Mouse (Mus musculus): ENCODE data around the gene Zfp143. TPM values are rescaled to one million over a fixed set of nuclear protein-coding genes. Genes with fewer than 3 reads are reported as not detected.
A peak's percentile ranks its signal among the peaks of the same experiment; 100 is the strongest.
"Not testable (repeated sequence)": the region's sequence is repeated elsewhere in the genome, so short reads cannot be mapped to it uniquely, and the experiment has no call there.

Gene Zfp143
- polyA plus RNA-seq (2016; fragmentation: Nextera tagmentation; extraction: Ambion mirVana): 28.1 and 30.0 TPM in 2 replicates

GRCm38 (mm10) chr7:110061199-110061751 lies at the start of gene Zfp143:
Gene Zfp143 (plus strand): TSS chr7:110061217.
- Histone ChIP-seq H3K9me3 (no peaks in the 10 kb centered on the region), H3K4me1 (peaks cover 18% of the 10 kb centered on the region), H3K27me3 (ENCODE audit: poor library complexity, severe bottlenecking) (no peaks in the 10 kb centered on the region), H3K36me3 (replicated peaks) (peaks cover 64% of the 10 kb centered on the region), H3K4me3 (peak within 1 kb of the TSS; percentile 68), H3K27ac (peak within 1 kb of the TSS; percentile 98)
- WGBS: 0% methylated on average over 34 of the region's 34 CpGs
- DNase-seq (ENCODE audit: extremely low spot score, low spot score): peak; percentile 100

- Histone ChIP-seq H3K4me3 (no peak overlapping the region), H3K4me1 (no peaks in the 10 kb centered on the region), H3K27ac (no peak overlapping the region), H3K27me3 (ENCODE audit: poor library complexity, severe bottlenecking) (no peaks in the 10 kb centered on the region), H3K36me3 (replicated peaks) (no peaks in the 10 kb centered on the region), H3K9me3 (no peaks in the 10 kb centered on the region)
- DNase-seq (ENCODE audit: extremely low spot score, low spot score): no peak
- WGBS: 62% methylated on average over 1 of the region's 1 CpGs
These were observed 49.6 kb upstream of the Zfp143 start for GRCm38 (mm10) chr7:110011417-110011816.

- WGBS: 92% methylated on average over 5 of the region's 5 CpGs
- H3K9me3 ChIP-seq: no peaks in the 10 kb centered on the region
- DNase-seq (ENCODE audit: extremely low spot score, low spot score): no peak
- peaks cover 5% of the 10 kb centered on the region for H3K4me1 ChIP-seq
- H3K27ac ChIP-seq: no peak overlapping the region
- H3K27me3 ChIP-seq (ENCODE audit: poor library complexity, severe bottlenecking): no peaks in the 10 kb centered on the region
- no peaks in the 10 kb centered on the region for H3K36me3 ChIP-seq (replicated peaks)
- H3K4me3 ChIP-seq: no peak overlapping the region
These were observed 46.7 kb upstream of the Zfp143 start for GRCm38 (mm10) chr7:110014272-110014671.

- H3K9me3 ChIP-seq: no peaks in the 10 kb centered on the region; the same call in 1 of the 2 replicates
- H3K4me3 ChIP-seq: peak within 1 kb of the TSS; percentile 99
- DNase-seq (ENCODE audit: extremely low spot score, low spot score): peak; percentile 93
- peaks cover 16% of the 10 kb centered on the region for H3K4me1 ChIP-seq
- WGBS: under 1% methylated on average over 48 of the region's 48 CpGs
- H3K27ac ChIP-seq: peak within 1 kb of the TSS; percentile 98
- peaks cover 30% of the 10 kb centered on the region for H3K36me3 ChIP-seq (replicated peaks)
- no peaks in the 10 kb centered on the region for H3K27me3 ChIP-seq (ENCODE audit: poor library complexity, severe bottlenecking)
These were observed 42.8 kb upstream of the Zfp143 start, which contains the start of gene Ipo7 for GRCm38 (mm10) chr7:110018117-110018630. Gene Ipo7 (plus strand): TSS chr7:110018274.

GRCm38 (mm10) chr7:110018631-110019482 lies 42.2 kb upstream of the Zfp143 start:
- Histone ChIP-seq H3K9me3 (no peaks in the 10 kb centered on the region; the same call in 1 of the 2 replicates), H3K36me3 (replicated peaks) (peaks cover 37% of the 10 kb centered on the region), H3K4me1 (peaks cover 16% of the 10 kb centered on the region), H3K4me3 (peak overlapping the region; percentile 99), H3K27me3 (ENCODE audit: poor library complexity, severe bottlenecking) (no peaks in the 10 kb centered on the region), H3K27ac (peak overlapping the region; percentile 98)
- WGBS: under 1% methylated on average over 42 of the region's 42 CpGs
- DNase-seq (ENCODE audit: extremely low spot score, low spot score): no peak

GRCm38 (mm10) chr7:110023553-110023952 lies 37.5 kb upstream of the Zfp143 start:
- Histone ChIP-seq H3K9me3 (peaks cover 8% of the 10 kb centered on the region; the same call in 1 of the 2 replicates), H3K4me3 (no peak overlapping the region), H3K27me3 (ENCODE audit: poor library complexity, severe bottlenecking) (no peaks in the 10 kb centered on the region), H3K4me1 (peaks cover 16% of the 10 kb centered on the region), H3K36me3 (replicated peaks) (peaks cover 78% of the 10 kb centered on the region), H3K27ac (no peak overlapping the region)
- no peak for DNase-seq (ENCODE audit: extremely low spot score, low spot score)
- 87% methylated on average over 1 of the region's 1 CpGs for WGBS

- Histone ChIP-seq H3K27me3 (ENCODE audit: poor library complexity, severe bottlenecking) (no peaks in the 10 kb centered on the region), H3K9me3 (peaks cover 8% of the 10 kb centered on the region; the same call in 1 of the 2 replicates), H3K4me1 (no peaks in the 10 kb centered on the region), H3K27ac (no peak overlapping the region), H3K4me3 (no peak overlapping the region), H3K36me3 (replicated peaks) (peaks cover 94% of the 10 kb centered on the region)
- no peak for DNase-seq (ENCODE audit: extremely low spot score, low spot score)
- WGBS: 85% methylated on average over 2 of the region's 2 CpGs
These were observed 34.4 kb upstream of the Zfp143 start for GRCm38 (mm10) chr7:110026594-110026993.

GRCm38 (mm10) chr7:110028826-110029225 lies 32.2 kb upstream of the Zfp143 start:
- no peaks in the 10 kb centered on the region for H3K4me1 ChIP-seq
- no peaks in the 10 kb centered on the region for H3K27me3 ChIP-seq (ENCODE audit: poor library complexity, severe bottlenecking)
- H3K9me3 ChIP-seq: peaks cover 8% of the 10 kb centered on the region; the same call in 1 of the 2 replicates
- DNase-seq (ENCODE audit: extremely low spot score, low spot score): no peak
- WGBS: 84% methylated on average over 1 of the region's 1 CpGs
- peaks cover 94% of the 10 kb centered on the region for H3K36me3 ChIP-seq (replicated peaks)
- H3K27ac ChIP-seq: no peak overlapping the region
- no peak overlapping the region for H3K4me3 ChIP-seq

- Histone ChIP-seq H3K4me3 (no peak overlapping the region), H3K27me3 (ENCODE audit: poor library complexity, severe bottlenecking) (no peaks in the 10 kb centered on the region), H3K9me3 (no peaks in the 10 kb centered on the region), H3K27ac (no peak overlapping the region), H3K36me3 (replicated peaks) (peaks cover 94% of the 10 kb centered on the region), H3K4me1 (no peaks in the 10 kb centered on the region)
- 89% methylated on average over 3 of the region's 3 CpGs for WGBS
- DNase-seq (ENCODE audit: extremely low spot score, low spot score): no peak
These were observed 30.7 kb upstream of the Zfp143 start for GRCm38 (mm10) chr7:110030342-110030741.

GRCm38 (mm10) chr7:110057723-110058122 lies 3.3 kb upstream of the Zfp143 start:
- H3K36me3 ChIP-seq (replicated peaks): peaks cover 74% of the 10 kb centered on the region
- not testable (repeated sequence) for H3K9me3 ChIP-seq; H3K4me3 ChIP-seq; DNase-seq (ENCODE audit: extremely low spot score, low spot score); H3K27ac ChIP-seq; H3K27me3 ChIP-seq (ENCODE audit: poor library complexity, severe bottlenecking)
- whole genome bisulfite sequencing: 96% methylated on average over 2 of the region's 2 CpGs
- peaks cover 13% of the 10 kb centered on the region for H3K4me1 ChIP-seq

GRCm38 (mm10) chr7:110059092-110059785 lies 1.8 kb upstream of the Zfp143 start:
- 85% methylated on average over 12 of the region's 12 CpGs for WGBS
- H3K27ac ChIP-seq: 0 out of 2 replicates have a peak overlapping the region, but pooled peaks have one; percentile 98
- no peaks in the 10 kb centered on the region for H3K9me3 ChIP-seq
- peaks cover 18% of the 10 kb centered on the region for H3K4me1 ChIP-seq
- H3K27me3 ChIP-seq (ENCODE audit: poor library complexity, severe bottlenecking): no peaks in the 10 kb centered on the region
- no peak overlapping the region for H3K4me3 ChIP-seq
- DNase-seq (ENCODE audit: extremely low spot score, low spot score): peak; percentile 23
- H3K36me3 ChIP-seq (replicated peaks): peaks cover 70% of the 10 kb centered on the region

- WGBS: 27% methylated on average over 5 of the region's 5 CpGs
- Histone ChIP-seq H3K36me3 (replicated peaks) (peaks cover 64% of the 10 kb centered on the region), H3K27me3 (ENCODE audit: poor library complexity, severe bottlenecking) (no peaks in the 10 kb centered on the region), H3K4me1 (peaks cover 18% of the 10 kb centered on the region), H3K4me3 (peak overlapping the region; percentile 68), H3K9me3 (no peaks in the 10 kb centered on the region), H3K27ac (peak overlapping the region; percentile 98)
- no peak for DNase-seq (ENCODE audit: extremely low spot score, low spot score)
These were observed 830 bp upstream of the Zfp143 start for GRCm38 (mm10) chr7:110060106-110060668.

All from forebrain, embryonic 10.5 days (tissue).